Mouse (Mus musculus): ENCODE measurements at regions not wholly inside any gene's neighbourhood (a gene's known extent, or its start where the extent isn't known, plus 50 kb on each side); places are given as distances from the start of the nearest gene placed in this dataset.

- no peak for TF ChIP-seq CTCF (IDR thresholded peaks at IDR 0.05; ENCODE audit: borderline replicate concordance, extremely low read depth, insufficient read depth, insufficient read length)
- no peak for TF ChIP-seq POLR2A (IDR thresholded peaks at IDR 0.05; ENCODE audit: borderline replicate concordance, extremely low read depth, insufficient read depth, insufficient read length, poor library complexity, severe bottlenecking)
Measured at GRCm38 (mm10) chr5:106181726-106182125, 276.2 kb downstream of the Barhl2 start.
